8 mouse cellular contexts compared by ENCODE assay signal in genomic region chr4:43957292-43957845, GRCm38 (mm10). TPM values are rescaled to one million over a fixed set of nuclear protein-coding genes. Genes with fewer than 3 reads are reported as not detected.
DNase-seq lines count a peak whose midpoint lies in the region; ATAC-seq and TF ChIP-seq lines count a peak whose summit lies in the region.

Gene Glipr2 (plus strand): TSS chr4:43957401.

- H3K36me3 ChIP-seq in forebrain, embryonic 13.5 days (ENCODE audit: poor library complexity, severe bottlenecking): no peaks in the 10 kb centered on the region
- H3K36me3 ChIP-seq in heart, postnatal 0 days (replicated peaks; ENCODE audit: control insufficient read depth, insufficient read depth, low read length): no peaks in the 10 kb centered on the region
- H3K36me3 ChIP-seq in lung, embryonic 15.5 days: no peaks in the 10 kb centered on the region

- peak; percentile 76 to 90 for DNase-seq in adrenal gland, postnatal 36 days
- DNase-seq in heart, postnatal 0 days (ENCODE audit: low spot score): peak; percentile 74
- peak; percentile 93 to 95 for DNase-seq in kidney, postnatal 4 days
- peak; percentile 66 to 67 for DNase-seq in thymus, adult 18-20 months

- H3K27me3 ChIP-seq in forebrain, embryonic 13.5 days: no peaks in the 10 kb centered on the region
- H3K27me3 ChIP-seq in heart, postnatal 0 days (ENCODE audit: control insufficient read depth, insufficient read depth, low read length): no peaks in the 10 kb centered on the region
- no peaks in the 10 kb centered on the region for H3K27me3 ChIP-seq in lung, embryonic 15.5 days

- peak within 1 kb of the TSS; percentile 81 for H3K27ac ChIP-seq in forebrain, embryonic 13.5 days
- H3K27ac ChIP-seq in heart, postnatal 0 days (ENCODE audit: low read depth): peak within 1 kb of the TSS; percentile 80
- peak within 1 kb of the TSS; percentile 86 for H3K27ac ChIP-seq in lung, embryonic 15.5 days

- peak; percentile 77 for ATAC-seq in CD4-positive, CD25-positive, alpha-beta regulatory T cell, adult 4 months
- ATAC-seq in forebrain, embryonic 13.5 days: peak; percentile 89
- ATAC-seq in heart, postnatal 0 days (ENCODE audit: insufficient read depth, low read depth): peak; percentile 90
- peak; percentile 95 for ATAC-seq in lung, embryonic 15.5 days (ENCODE audit: borderline replicate concordance, extremely low read depth, low FRiP score, low TSS enrichment)
- ATAC-seq in neutrophil, adult 5-6 weeks (ENCODE audit: extremely low read depth, insufficient number of reproducible peaks, low FRiP score, poor library complexity, severe bottlenecking): peak; percentile 88

- peaks cover 14% of the 10 kb centered on the region for H3K4me1 ChIP-seq in forebrain, embryonic 13.5 days
- H3K4me1 ChIP-seq in heart, postnatal 0 days (ENCODE audit: control insufficient read depth, insufficient read depth): 0 out of 2 replicates have a peak, but pooled peaks cover 9% of the 10 kb centered on the region
- H3K4me1 ChIP-seq in lung, embryonic 15.5 days: peaks cover 22% of the 10 kb centered on the region

- no peak for TF ChIP-seq EP300 in heart, postnatal 0 days (IDR thresholded peaks at IDR 0.05; ENCODE audit: low read depth)

- H3K9me3 ChIP-seq in forebrain, embryonic 13.5 days (replicated peaks): no peaks in the 10 kb centered on the region
- H3K9me3 ChIP-seq in heart, postnatal 0 days (replicated peaks; ENCODE audit: control insufficient read depth, low read length): no peaks in the 10 kb centered on the region
- H3K9me3 ChIP-seq in lung, embryonic 15.5 days: no peaks in the 10 kb centered on the region; the same call in 1 of the 2 replicates

- H3K9ac ChIP-seq in forebrain, embryonic 13.5 days: peak within 1 kb of the TSS; percentile 83
- peak within 1 kb of the TSS; percentile 67 for H3K9ac ChIP-seq in heart, postnatal 0 days (replicated peaks; ENCODE audit: low read depth, low read length)
- H3K9ac ChIP-seq in lung, embryonic 15.5 days: peak within 1 kb of the TSS; percentile 50

- TF ChIP-seq CTCF in heart, postnatal 0 days (IDR thresholded peaks at IDR 0.05; ENCODE audit: low read depth): peak; percentile 77

- H3K4me3 ChIP-seq in forebrain, embryonic 13.5 days: peak within 1 kb of the TSS; percentile 74
- H3K4me3 ChIP-seq in heart, postnatal 0 days (ENCODE audit: low read depth, low read length): peak within 1 kb of the TSS; percentile 74
- peak within 1 kb of the TSS; percentile 55 for H3K4me3 ChIP-seq in lung, embryonic 15.5 days

- 0% methylated on average over 45 of the region's 45 CpGs for WGBS in forebrain, embryonic 13.5 days
- 0% methylated on average over 45 of the region's 45 CpGs for WGBS in heart, postnatal 0 days
- under 1% methylated on average over 42 of the region's 45 CpGs for WGBS in lung, embryonic 15.5 days

- H3K4me2 ChIP-seq in forebrain, embryonic 13.5 days: peak within 1 kb of the TSS; percentile 89
- H3K4me2 ChIP-seq in heart, postnatal 0 days (ENCODE audit: low read depth, low read length): peak within 1 kb of the TSS; percentile 99
- H3K4me2 ChIP-seq in lung, embryonic 15.5 days: peak within 1 kb of the TSS; percentile 87

RNA-seq across cellular contexts. Expression of gene Glipr2, which starts in this region (rescaled TPM):
- 100 to 1,000 TPM; 165 to 194 TPM for polyA plus RNA-seq in CD4-positive, CD25-positive, alpha-beta regulatory T cell, adult 4 months (2017; shearing (Covaris generic))
- total RNA-seq in adrenal gland, postnatal 36 days (2021): 1 to 10 TPM; 3.7 to 5.3 TPM
- polyA plus RNA-seq in forebrain, embryonic 13.5 days (2015; fragmentation: Nextera tagmentation; extraction: Ambion mirVana): 37.1 and 38.7 TPM in 2 replicates
- 35.8 and 39.2 TPM in 2 replicates for total RNA-seq in heart, postnatal 0 days (2014; rRNA removed; ENCODE audit: low replicate concordance)
- polyA plus RNA-seq in heart, postnatal 0 days (2015; fragmentation: Nextera tagmentation; extraction: Ambion mirVana): 27.3 and 28.4 TPM in 2 replicates
- polyA plus RNA-seq in lung, embryonic 15.5 days (2015; fragmentation: Nextera tagmentation; extraction: Ambion mirVana): 66.8 and 67.9 TPM in 2 replicates
- total RNA-seq in neutrophil, adult 5-6 weeks (2017): 257 and 262 TPM in 2 replicates

Comparison
In these comparisons a context has a peak if more than half of its experiments do, and no peak if none do; other contexts are left out.
1. Peak in every context shown above with its lines: DNase-seq, ATAC-seq, H3K4me3 ChIP-seq and H3K27ac ChIP-seq.